Mouse (Mus musculus) liver, embryonic 14.5 days (tissue): ENCODE measurements at regions not wholly inside any gene's neighbourhood (a gene's known extent, or its start where the extent isn't known, plus 50 kb on each side); places are given as distances from the start of the nearest gene placed in this dataset.

Experiments used
- ATAC-seq: fragments of 200-750 bp; cut with Nextera tagmentation; 2 replicates; pipeline ENCODE4 v1.8.0; 2017; ENCODE audit warnings: moderate number of reproducible peaks, mild to moderate bottlenecking, moderate library complexity; ENCODE audit not compliant: insufficient read depth
- DNase-seq, 3 experiments: peaks; one replicate each; pipeline ENCODE4 v3.0.0-alpha.2; 2012 to 2013; ENCODE audit warnings: low read depth in 3 of 3, low spot score in 3 of 3
- H3K27ac ChIP-seq: fragments of 300-500 bp; sonication (generic); 2 replicates; pipeline ENCODE4 v1.5.1; 2014; ENCODE audit warnings: moderate library complexity, mild to moderate bottlenecking, control low read depth, inconsistent platforms
- H3K27me3 ChIP-seq: fragments of 300-500 bp; sonication (generic); 2 replicates; pipeline ENCODE4 v1.6.1; 2014; ENCODE audit warnings: mild to moderate bottlenecking, low read length, moderate library complexity; ENCODE audit not compliant: control insufficient read depth, insufficient read depth
- H3K36me3 ChIP-seq: fragments of 300-500 bp; sonication (generic); replicated peaks from 2 replicates; pipeline ENCODE4 v1.6.1; 2014; ENCODE audit warnings: low read depth; ENCODE audit not compliant: control insufficient read depth, insufficient read depth
- H3K4me1 ChIP-seq, 2 experiments: fragments of 200-500 bp in 1 of 2; fragments of 300-500 bp in 1 of 2; sonication (generic) in 1 of 2; replicated peaks; 2 replicates each; pipeline ENCODE4 v1.6.1; 2012 to 2014; ENCODE audit warnings: antibody characterized with exemption in 1 of 2, inconsistent platforms in 1 of 2, low read length in 1 of 2; ENCODE audit not compliant: control insufficient read depth in 2 of 2, insufficient read depth in 2 of 2
- H3K4me2 ChIP-seq: fragments of 300-500 bp; sonication (generic); 2 replicates; pipeline ENCODE4 v1.6.1; 2014; ENCODE audit warnings: low read depth, mild to moderate bottlenecking, control low read depth, moderate library complexity
- H3K4me3 ChIP-seq, 2 experiments: fragments of 200-500 bp in 1 of 2; fragments of 300-500 bp in 1 of 2; sonication (generic) in 1 of 2; 2 replicates each; pipeline ENCODE4 v1.5.1; 2012 to 2014; ENCODE audit warnings: low read depth in 2 of 2, low read length in 2 of 2, mild to moderate bottlenecking in 2 of 2, control low read depth in 1 of 2, inconsistent platforms in 1 of 2, moderate library complexity in 1 of 2; ENCODE audit not compliant: insufficient read depth in 1 of 2
- H3K9ac ChIP-seq: fragments of 300-500 bp; sonication (generic); replicated peaks from 2 replicates; pipeline ENCODE4 v1.6.1; 2014; ENCODE audit warnings: mild to moderate bottlenecking, control low read depth, moderate library complexity
- H3K9me3 ChIP-seq: fragments of 300-500 bp; sonication (generic); 2 replicates; pipeline ENCODE4 v1.6.1; 2016; ENCODE audit warnings: low read length, mixed read lengths; ENCODE audit not compliant: control insufficient read depth
- CTCF ChIP-seq: IDR thresholded peaks from 2 replicates; pipeline ENCODE4 v1.5.1; 2016; ENCODE audit warnings: antibody characterized with exemption, low read depth, control low read depth
- EP300 ChIP-seq: IDR thresholded peaks from 2 replicates; pipeline ENCODE4 v1.6.1; 2016; ENCODE audit warnings: antibody characterized with exemption, low read depth
- WGBS: fragments of 180-500 bp; shearing (Covaris S2); extraction: QIAGEN DNeasy Blood & Tissue Kit; methylation state at CpG from one replicate; pipeline ENCODE4 v1.1.7; 2014; ENCODE audit not compliant: insufficient replicate concordance; 5-methylcytosine and 5-hydroxymethylcytosine counted together

DNA sequence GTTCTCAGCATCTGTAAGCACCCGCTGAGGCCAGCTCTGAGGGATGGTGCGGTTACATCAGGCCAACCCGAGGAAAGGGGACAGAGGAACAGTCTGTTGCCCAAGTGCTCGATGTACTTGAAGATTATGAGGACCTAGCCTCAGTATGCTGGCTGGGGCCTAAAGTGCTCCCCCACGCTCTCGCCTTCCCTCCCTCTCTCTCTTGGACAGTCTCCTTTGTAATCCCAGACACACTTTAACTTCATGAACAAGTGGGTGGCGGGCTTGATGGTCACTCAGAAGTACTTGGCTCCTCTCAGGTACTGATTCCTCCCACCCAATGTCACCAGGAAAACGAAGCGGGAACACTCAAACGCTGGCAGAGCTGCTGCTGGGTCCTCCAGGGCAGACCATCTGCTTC, 93.1 kb downstream of the Vcpkmt start:
- Histone ChIP-seq H3K36me3 (no peaks in the 10 kb centered on the region), H3K9me3 (no peaks in the 10 kb centered on the region), H3K9ac (no peak overlapping the region), H3K4me3 (no peak overlapping the region), H3K27ac (no peak overlapping the region), H3K4me1 (peaks cover 0 to 2% of the 10 kb centered on the region in 2 experiments; a peak in 1 of 4 replicates), H3K4me2 (no peak overlapping the region), H3K27me3 (no peaks in the 10 kb centered on the region)
- ATAC-seq (no peak), DNase-seq (no peak)
- TF ChIP-seq CTCF (no peak), EP300 (no peak)
- 74% methylated on average over 10 of the region's 10 CpGs for WGBS

DNA sequence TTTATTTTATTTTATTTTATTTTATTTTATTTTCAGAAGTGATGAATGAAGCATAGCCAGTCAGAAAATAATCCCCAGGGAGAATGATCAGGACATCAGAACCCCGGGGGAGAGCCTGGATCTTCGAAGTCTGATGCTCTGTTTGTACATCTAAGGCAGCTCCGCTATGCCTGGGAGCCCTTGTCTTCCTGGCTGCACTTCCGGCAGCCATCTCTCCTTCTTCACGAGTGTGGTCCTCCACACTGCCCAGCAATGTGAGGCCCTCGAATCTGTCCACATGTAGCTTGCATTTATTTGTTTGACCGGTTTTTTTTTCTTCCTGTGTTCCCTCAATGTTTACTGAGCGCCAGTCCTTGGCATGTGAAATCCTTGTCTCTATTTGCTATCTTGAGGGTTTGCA, 95.9 kb downstream of the Vcpkmt start:
- Histone ChIP-seq H3K4me1 (peaks cover 0 to 2% of the 10 kb centered on the region in 2 experiments; a peak in 1 of 4 replicates), H3K4me3 (no peak overlapping the region), H3K4me2 (no peak overlapping the region), H3K27me3 (no peaks in the 10 kb centered on the region), H3K36me3 (no peaks in the 10 kb centered on the region), H3K27ac (no peak overlapping the region), H3K9me3 (no peaks in the 10 kb centered on the region), H3K9ac (no peak overlapping the region)
- 59% methylated on average over 8 of the region's 8 CpGs for WGBS
- no peak for ATAC-seq
- TF ChIP-seq EP300 = no peak
- no peak for TF ChIP-seq CTCF
- no peak for DNase-seq

DNA sequence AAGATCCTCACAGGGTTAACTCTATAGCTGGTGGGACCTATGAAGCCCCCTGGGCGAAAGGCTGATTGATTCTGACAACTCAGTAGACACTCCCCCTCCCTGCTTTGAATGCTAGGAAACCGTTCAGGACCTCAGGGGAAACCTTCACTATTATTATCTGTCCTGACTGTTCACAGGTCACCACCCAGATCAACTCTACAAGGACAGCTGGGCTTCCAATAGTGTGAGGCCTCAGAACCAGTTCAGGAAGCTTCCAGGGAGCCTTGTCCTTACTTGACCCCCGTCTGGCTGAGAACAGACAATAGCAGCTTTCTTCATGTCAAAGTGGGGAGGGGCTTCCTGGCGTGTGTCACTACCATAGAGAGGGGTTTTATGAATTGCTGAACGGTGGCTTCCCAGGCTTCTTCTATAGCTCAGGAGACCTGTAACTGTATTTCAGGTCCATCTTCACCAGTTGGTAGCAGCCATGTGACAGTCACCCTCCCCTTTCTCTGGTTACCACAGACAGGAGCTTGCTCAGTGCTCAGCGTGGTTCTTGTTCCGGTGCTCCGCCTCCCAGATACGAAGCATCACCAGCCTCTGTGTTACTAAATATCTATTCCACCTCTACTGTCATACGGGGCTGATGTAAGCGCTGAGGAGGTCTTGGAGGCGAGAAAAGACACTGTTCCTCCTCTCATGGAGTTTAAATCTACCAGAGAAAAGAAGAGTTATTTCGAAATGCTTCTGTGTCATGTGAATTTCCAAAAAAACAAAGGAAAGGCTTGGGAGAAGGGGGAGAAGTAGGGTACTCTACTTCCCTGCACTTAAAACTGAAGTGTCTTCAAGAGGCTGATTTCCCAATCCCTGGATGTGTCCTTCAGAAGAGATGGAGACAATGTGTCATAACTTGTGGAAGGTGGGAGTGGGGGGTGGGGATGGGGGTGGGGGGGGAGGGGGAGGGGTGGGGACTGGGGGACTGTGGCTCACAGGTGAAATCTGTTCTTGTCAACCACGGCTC, 96.9 kb downstream of the Vcpkmt start:
- 22% methylated on average over 14 of the region's 14 CpGs for WGBS
- no peak overlapping the region for H3K27ac ChIP-seq
- H3K4me1 ChIP-seq = peaks cover 0 to 2% of the 10 kb centered on the region in 2 experiments; a peak in 1 of 4 replicates
- H3K4me2 ChIP-seq = no peak overlapping the region
- no peaks in the 10 kb centered on the region for H3K36me3 ChIP-seq
- H3K27me3 ChIP-seq = no peaks in the 10 kb centered on the region
- DNase-seq (no peak), ATAC-seq (no peak)
- H3K4me3 ChIP-seq = no peak overlapping the region
- H3K9me3 ChIP-seq = no peaks in the 10 kb centered on the region
- TF ChIP-seq CTCF = no peak
- no peak for TF ChIP-seq EP300
- no peak overlapping the region for H3K9ac ChIP-seq

DNA sequence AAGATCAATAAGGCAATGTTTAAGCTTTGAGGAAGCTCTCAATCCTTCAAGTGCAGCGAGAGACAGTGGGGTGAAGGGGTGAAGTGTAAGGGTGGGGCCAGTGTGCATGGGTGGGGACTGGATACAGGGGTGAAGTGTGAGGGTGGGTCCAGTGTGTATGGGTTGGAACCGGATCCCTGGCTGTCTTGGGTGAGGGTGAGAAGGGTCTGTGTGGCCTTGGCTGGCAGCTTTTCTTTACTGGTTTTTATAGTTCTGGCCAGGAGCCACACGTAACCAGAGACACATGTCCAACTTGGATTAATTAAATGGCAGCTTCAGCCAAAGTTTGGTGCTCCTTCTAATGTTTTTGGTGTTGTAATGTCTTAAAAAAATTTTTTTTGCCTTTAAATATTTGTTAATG, 101.4 kb downstream of the Vcpkmt start:
- H3K9me3 ChIP-seq = no peaks in the 10 kb centered on the region
- TF ChIP-seq CTCF = no peak
- no peak for TF ChIP-seq EP300

DNA sequence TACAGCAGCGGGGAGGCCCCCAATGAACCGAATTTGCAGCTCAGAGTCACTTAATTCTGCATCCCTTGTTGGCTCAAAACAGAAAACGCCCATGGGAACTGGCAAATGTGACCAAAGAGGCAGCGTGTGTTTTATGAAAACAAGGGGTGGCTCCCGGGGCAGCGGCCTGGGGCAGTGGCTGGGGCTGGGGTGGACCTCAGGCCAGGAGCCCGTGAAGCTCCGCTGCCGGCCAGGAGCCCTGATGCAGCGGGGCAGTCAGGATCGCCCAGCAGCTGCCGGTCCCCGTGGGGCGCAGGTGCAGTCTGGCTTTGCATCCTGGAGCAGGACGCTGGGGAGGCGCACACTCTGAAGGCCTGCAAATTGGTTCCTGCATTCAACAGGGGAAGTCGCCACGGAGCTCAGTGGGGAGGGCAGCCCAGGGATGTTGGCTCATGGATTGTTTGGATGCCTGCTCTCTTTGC, 104.4 kb upstream of the Gm9887 start:
- H3K27ac ChIP-seq = no peak overlapping the region

More for the DNA sequence above, 101.4 kb downstream of the Vcpkmt start:
- Histone ChIP-seq H3K9ac (no peak overlapping the region), H3K27me3 (no peaks in the 10 kb centered on the region), H3K36me3 (no peaks in the 10 kb centered on the region), H3K4me3 (no peak overlapping the region), H3K27ac (no peak overlapping the region), H3K4me1 (peaks cover 0 to 2% of the 10 kb centered on the region in 2 experiments; a peak in 1 of 4 replicates), H3K4me2 (no peak overlapping the region)
- WGBS = 65% methylated on average over 3 of the region's 3 CpGs
- ATAC-seq = no peak
- DNase-seq = no peak

More for the DNA sequence above, 104.4 kb upstream of the Gm9887 start:
- H3K4me1 ChIP-seq = no peaks in the 10 kb centered on the region
- no peak for ATAC-seq
- no peak for TF ChIP-seq EP300
- TF ChIP-seq CTCF = no peak
- no peaks in the 10 kb centered on the region for H3K27me3 ChIP-seq
- DNase-seq = no peak
- H3K9ac ChIP-seq = no peak overlapping the region
- WGBS = 43% methylated on average over 18 of the region's 18 CpGs
- H3K36me3 ChIP-seq = no peaks in the 10 kb centered on the region
- H3K4me2 ChIP-seq = no peak overlapping the region
- H3K9me3 ChIP-seq = no peaks in the 10 kb centered on the region
- H3K4me3 ChIP-seq = no peak overlapping the region
